Mouse (Mus musculus) cerebellum, adult 11-12 months (tissue): ENCODE measurements around the gene Mndal.
"Not testable (repeated sequence)": the region's sequence is repeated elsewhere in the genome, so short reads cannot be mapped to it uniquely, and the experiment has no call there.

Experiments
- DNase-seq: peaks from one replicate; pipeline ENCODE4 v3.0.0; 2022

Mndal gene

GRCm38 (mm10) chr1:173887026-173887787 is 55.1 kb downstream of the Mndal start:
- not testable (repeated sequence) for DNase-seq

DNA sequence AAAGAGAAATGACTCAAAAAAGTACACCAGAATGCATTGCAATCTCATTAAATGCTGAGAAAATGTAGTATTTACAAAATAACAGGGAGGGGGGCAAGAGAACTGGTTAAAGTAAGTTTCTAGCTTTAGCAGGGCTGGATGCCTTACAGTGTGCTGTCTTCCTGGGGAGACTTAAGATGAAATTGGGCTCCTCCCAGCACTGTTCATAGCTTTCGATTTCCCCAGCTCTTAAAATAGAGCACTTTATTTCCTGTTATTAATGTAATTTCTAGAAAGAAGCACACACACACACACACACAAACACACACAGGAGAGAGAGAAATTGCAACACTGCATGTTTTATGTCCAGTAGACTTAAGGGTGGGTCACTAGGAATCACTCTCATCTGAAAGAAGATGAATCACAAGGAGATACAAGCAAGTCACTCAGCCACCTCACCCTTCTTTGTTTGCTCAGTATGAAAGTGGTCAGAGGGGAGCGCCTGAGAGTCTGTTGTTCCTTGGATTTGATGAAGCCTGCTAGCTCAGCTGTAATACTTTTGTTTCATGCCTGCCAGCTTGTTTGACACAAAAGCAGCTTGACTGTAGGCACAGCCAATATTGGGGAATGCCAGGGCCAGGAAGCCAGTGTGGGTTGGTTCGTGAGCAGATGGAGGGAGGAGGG is 62.2 kb downstream of the Mndal start:
- peak; percentile 6 for DNase-seq

- DNase-seq = not testable (repeated sequence)
Observed at GRCm38 (mm10) chr1:173879225-173879987, 62.9 kb downstream of the Mndal start.

DNA sequence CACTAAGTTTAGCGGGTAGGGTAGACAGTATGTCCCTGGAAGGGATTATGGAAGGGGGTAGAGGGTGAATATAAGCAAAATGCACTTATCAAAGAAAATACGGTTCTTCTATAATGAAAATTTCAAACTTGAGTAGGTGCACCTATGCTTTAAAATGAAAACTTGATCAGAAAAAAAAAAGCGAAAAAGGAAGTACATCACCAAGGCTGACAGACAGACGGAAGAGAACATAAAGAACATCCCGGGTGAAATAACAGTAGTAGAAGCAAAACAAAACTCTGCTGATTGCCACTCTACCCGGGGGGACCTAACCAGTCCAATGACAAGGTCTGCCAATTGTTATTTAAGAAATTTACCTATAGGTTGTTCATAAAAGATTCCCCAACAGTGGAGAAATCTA is 64.0 kb downstream of the Mndal start:
- not testable (repeated sequence) for DNase-seq

DNA sequence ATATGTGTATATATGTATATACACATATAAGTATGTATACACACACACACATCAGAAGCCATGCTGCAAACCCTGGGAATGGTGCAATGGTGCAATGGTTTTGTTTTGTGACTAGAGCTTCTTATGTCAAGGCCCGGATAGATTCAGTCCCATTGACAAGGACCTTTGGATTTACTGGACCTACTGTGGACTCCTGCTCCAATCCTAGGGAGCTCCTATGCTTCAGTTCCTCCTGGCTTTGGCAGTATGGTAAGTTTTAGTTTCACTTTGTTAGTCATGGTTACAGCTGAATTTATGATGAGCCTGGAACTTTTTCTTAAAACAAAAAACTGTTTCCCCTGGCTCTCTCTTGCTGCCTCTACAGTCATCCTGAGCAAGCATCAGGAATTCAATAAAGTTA is 65.2 kb downstream of the Mndal start:
- DNase-seq = not testable (repeated sequence)

DNA sequence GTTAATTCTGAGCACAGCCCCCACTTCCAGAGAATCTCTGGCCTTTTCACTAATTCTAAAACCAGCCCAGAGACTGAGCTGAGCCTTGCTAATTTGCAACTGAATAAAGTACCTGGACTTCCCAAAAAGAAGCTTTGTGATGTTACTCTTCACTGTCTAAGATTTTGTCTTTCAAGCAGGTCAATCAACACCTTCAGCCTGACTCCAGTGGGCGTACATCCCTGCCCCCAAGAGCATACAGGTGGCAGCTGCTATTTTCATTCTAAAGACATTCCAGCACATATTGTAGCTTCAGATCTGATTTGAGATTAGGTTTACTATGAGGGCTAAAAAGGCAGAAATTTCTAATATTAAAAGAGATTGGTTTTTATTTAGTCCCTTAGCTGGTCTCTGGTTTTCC is 73.7 kb downstream of the Mndal start:
- DNase-seq = not testable (repeated sequence)

GRCm38 (mm10) chr1:173866504-173866903 is 75.8 kb downstream of the Mndal start:
- DNase-seq = no peak

DNA sequence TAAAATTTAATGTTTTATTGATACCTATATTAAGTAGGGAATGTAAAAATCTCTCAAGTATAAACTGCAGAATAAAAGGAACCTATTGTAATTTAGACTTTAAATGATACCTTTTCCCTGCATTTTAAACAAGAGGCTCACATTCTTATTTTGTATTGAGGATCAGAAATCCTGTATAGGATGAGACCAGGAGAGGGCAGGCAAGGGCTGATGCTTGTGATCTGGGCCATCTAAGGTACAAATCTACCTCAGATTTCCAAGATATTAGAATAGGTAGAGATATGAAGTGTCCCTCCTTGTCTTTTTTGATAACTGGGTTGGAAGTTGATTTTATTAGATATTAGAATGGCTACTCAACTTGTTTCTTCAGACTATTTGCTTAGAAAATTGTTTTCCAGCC is 88.6 kb downstream of the Mndal start:
- not testable (repeated sequence) for DNase-seq

DNA sequence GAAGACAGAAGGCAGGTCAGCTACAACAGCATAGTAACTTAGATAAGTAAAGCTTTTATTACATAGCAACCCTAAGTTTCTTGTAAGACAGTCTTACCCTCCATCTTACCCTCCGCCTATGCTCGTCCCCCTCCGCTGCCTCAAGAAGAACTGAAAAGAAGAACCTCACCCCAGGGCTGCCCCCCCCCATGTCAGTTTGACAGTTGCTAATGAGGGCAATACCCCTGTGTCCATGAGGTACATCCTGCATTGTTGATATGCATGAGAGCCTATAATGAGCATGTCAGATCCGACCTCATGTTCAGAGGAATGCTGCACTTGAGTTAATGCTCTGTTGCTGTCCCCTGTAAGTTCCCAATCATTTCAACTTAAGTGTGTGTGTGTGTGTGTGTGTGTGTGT is 89.4 kb downstream of the Mndal start:
- DNase-seq = not testable (repeated sequence)

DNA sequence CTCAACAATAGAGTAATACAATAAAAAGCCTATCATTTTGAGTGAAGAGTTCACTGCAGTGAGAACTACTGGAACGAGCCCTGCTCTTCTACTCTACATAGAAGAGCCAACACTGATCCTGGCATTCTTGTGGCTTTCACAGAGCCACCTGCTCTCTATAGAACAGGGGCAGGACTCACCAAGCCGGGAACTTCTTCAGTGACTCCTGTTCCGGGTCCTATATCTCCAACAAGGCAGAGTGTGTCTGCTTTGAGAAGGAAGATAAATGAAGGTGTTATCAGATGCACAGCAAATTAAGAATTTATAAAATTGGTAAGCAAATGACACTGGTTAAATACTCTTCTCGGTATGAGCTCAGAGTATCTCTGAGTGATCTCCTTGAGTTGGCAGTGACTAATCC is 96.1 kb downstream of the Mndal start:
- DNase-seq = not testable (repeated sequence)

GRCm38 (mm10) chr1:173844754-173845153 is 97.5 kb downstream of the Mndal start:
- no peak for DNase-seq

DNA sequence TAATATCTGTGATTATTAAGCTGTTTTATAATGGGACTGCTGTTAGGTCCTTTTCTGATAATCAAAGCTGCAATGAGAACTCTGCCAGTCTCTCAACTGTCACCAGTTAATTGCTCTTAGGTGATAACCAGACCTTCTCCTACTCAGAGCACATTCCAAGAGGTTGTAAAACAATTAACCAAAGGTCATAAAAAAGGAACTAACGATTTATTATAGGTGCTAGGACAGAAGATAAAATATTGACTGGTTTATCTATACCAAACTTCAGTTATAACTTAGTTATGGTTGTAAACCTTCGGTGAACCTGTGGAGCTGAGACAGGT is 120.8 kb downstream of the Mndal start:
- not testable (repeated sequence) for DNase-seq

GRCm38 (mm10) chr1:173820794-173821480 is 121.4 kb downstream of the Mndal start:
- not testable (repeated sequence) for DNase-seq

DNA sequence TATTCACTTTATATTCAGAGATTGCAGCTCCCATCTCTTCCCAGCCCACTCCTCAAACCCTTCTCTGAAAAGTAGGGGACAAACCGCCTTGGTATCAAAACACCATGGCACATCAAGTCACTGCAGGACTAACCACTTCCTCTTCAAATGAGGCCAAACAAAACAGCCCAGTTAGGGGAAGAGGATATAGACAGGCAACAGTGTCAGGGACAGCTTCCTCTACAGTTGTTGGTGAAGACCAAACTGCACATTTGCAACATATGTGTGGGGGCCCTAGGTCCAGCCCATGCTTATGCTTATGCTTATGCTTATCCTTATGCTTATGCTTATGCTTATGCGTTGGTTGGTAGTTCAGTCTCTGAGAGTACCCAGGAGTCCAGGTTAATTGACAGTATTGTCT is 133.0 kb downstream of the Mndal start:
- DNase-seq = not testable (repeated sequence)

- DNase-seq = not testable (repeated sequence)
Observed at GRCm38 (mm10) chr1:173802689-173803281, 139.5 kb downstream of the Mndal start.

DNA sequence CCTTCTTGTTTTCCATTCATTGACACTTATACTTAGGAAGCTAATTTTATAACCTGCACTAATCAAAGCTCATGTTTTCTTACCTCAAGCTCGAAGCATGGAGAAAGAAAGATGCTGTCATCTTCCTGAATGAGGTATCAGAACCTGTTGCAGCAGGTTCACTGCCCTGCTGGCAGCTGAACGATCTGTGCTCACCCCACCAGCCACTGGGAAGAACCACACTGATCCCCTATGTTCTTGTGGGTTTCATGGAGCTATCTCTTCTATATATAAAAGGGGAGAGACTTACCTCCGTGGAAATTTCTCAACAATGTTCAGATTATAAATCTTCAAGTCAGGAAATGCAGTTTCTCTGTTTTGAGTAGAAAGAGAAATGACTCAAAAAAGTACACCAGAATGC is 140.1 kb downstream of the Mndal start:
- not testable (repeated sequence) for DNase-seq

- not testable (repeated sequence) for DNase-seq
Observed at GRCm38 (mm10) chr1:173801791-173802190, 140.5 kb downstream of the Mndal start.
